Mouse (Mus musculus) liver, postnatal 0 days (tissue): ENCODE measurements around the gene Faah.

Source experiments
- CTCF ChIP-seq: sonication (generic); IDR thresholded peaks from 2 replicates; pipeline ENCODE4 v1.5.1; 2016; ENCODE audit warnings: antibody characterized with exemption, low read depth
- EP300 ChIP-seq: IDR thresholded peaks from 2 replicates; pipeline ENCODE4 v1.6.1; 2016; ENCODE audit warnings: antibody characterized with exemption, low read depth, mild to moderate bottlenecking

DNA sequence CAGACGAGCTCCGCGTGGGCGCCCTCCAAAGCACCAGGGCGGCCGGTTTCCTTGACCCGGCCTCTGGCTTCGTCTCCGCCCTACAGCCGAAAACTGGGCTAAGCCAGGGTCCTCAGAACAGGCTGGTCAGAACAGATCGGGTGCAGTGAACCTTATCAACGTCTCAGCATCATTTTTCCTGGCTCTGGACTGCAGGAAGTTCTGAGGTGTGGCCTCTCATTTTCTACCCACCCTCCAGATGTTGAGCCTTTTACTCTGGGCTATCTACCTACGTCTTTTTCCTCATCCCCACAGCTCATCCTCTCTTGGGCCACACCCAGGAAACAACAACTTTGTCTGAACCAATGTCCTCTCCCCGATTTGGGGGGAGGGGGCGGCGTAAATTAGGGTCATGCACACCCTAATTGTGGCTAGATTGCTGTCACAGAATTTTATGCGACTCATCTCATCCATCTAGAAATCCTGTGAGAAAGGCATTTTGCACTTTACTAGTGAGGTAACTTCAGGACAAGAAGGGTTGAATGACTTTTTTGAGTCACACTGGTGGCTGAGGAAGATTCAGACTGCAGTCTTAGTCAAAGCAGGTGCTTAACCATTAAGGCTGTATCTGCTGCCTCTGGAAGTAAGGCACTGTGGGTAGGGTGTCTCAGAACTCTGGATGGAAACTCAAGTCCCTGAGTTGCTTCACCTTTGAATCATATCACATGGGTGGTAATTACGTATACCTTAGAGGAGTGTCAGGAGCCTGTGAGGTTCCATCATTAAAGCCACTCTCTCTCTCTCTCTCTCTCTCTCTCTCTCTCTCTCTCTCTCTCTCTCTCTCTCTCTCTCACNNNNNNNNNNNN is at the start of gene Faah:
- TF ChIP-seq CTCF (no peak), EP300 (no peak)
